Mouse (Mus musculus): ENCODE measurements around the gene Cdh1.
"Not testable (repeated sequence)": the region's sequence is repeated elsewhere in the genome, so short reads cannot be mapped to it uniquely, and the experiment has no call there.

The Cdh1 gene

DNA sequence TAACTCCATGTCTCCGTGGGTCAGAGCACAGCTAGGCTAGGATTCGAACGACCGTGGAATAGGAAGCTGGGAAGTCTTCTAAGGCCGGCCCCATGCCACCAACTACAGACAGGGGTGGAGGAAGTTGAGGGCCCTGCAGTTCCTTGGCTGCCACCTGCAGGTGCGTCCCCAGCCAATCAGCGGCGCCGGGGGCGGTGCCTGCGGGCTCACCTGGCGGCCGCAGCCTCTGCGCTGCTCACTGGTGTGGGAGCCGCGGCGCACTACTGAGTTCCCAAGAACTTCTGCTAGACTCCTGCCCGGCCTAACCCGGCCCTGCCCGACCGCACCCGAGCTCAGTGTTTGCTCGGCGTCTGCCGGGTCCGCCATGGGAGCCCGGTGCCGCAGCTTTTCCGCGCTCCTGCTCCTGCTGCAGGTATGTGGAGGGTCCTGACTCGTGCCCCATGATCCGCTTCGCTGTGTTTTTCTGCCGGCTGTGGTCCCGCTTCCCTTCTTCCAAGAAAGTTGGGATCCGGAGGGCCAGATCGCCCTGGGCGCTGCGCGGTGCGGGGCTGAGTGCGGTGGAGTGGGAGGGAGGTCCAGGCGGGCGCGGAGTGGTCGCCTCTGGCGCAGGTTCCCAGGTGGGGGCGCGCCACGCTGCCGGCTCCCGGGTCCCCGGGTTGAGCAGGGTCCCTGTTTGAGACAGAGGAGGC, at the start of gene Cdh1:
Gene Cdh1, plus strand, starts transcription at position 221 of the 689 bp plus-strand sequence.
- DNase-seq (ENCODE audit: low spot score in 2 of 2), result peak in 1 of 2 experiments; percentile 15

DNA sequence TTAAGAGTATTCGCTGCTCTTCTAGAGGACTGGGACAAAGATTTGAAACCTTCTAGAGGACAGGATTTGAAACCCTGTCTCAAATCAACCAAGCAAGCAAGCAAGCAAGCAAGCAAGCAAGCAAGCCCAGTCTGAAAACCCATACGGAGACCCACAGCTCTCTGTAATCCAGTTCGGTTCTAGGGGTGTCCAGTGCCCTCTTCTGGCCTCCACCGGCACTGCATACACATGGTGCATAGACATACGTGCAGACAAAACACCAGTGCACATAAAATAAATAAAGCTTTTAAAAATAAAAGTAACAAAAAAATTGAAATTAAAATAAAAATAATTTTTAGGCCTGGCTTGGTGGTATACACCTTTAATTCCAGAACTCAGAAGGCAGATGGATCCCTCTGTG, 49.1 kb upstream of the Cdh1 start:
- no peak for DNase-seq (ENCODE audit: low spot score in 2 of 2)

DNA sequence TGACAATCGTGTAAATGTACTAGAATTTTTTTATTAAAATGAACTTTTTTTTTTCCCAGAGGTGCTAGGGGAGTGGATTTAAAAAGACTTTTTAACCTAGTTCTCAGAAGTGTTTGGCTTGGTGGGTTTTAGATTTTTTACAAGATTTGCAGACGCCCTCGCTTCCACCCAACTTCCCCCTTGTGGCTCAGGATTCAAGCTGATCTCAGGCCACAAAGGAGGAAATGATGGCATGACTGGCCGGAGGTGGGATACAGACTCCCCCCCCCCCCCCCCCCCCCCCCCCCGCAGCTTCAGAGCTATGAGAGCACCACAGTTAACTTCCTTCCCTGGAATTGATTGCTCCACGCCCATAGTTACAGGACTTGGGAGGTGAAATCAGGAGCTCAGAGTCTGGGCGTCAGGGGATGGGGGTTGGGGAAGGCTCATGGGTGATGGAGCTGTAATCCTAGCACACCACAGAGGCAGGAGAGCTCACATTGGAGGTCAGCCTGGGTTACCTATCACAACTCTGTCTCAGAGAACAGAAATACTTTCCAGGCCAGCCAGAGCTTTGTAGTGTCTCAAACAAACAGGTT, 47.0 kb upstream of the Cdh1 start:
- no peak for DNase-seq (ENCODE audit: low spot score in 2 of 2)

DNA sequence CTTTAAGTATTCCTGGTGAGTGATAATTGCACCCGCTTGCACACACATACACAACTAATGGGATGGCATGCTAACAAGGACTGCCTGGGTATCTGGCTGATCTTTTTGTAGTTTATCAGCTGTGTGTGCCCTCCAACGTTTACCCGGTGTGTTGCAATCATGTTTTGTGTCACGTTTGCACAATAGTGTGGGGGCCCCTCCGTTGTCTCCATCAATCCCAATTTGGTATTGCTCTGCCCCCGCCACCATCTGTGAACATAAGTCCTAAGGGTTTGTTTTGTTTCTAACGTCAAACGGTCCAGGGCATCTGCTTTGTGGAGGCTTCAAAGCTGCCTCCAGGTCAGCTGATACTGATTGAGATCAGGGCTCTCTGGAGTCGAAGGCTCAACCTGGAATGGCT, 43.3 kb upstream of the Cdh1 start:
- DNase-seq (ENCODE audit: low spot score in 2 of 2), result no peak

DNA sequence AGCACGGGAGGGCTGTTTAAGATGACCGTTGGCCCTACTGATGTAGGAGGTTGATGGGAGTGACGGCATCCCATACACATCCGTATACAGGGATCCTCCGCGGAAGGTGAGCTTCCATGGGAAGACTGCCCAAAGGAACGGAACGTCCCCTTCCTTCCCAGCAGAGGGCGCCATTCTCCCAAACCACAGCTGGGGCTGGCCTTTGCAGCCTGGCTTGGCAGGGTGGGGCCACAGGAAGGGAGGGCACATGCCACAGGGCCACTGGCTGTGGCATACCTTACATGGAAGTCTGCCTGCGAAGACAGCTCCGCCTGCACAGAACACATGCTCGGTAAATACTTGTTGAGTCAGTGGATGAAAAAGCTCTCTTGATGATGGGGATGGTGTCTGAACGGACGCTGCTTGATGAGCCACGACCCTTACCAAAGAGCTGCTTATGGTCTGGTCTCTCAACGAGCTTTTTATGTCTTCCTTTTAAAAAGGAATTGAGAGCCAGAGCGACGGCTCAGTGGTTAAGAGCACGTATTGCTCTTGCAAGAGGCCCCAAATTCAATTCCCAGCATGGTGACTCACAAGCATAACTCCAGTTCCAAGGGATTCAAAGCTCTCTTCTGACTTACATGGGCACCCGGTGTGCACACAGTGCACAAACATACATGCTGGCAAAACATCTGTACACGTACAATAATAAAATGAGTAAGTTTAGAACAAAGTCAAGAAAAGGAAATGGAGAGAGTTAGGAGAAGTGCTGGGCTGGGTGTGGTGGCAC, 41.9 kb upstream of the Cdh1 start:
- peak; percentile 61 to 70 for DNase-seq (ENCODE audit: low spot score in 2 of 2)

DNA sequence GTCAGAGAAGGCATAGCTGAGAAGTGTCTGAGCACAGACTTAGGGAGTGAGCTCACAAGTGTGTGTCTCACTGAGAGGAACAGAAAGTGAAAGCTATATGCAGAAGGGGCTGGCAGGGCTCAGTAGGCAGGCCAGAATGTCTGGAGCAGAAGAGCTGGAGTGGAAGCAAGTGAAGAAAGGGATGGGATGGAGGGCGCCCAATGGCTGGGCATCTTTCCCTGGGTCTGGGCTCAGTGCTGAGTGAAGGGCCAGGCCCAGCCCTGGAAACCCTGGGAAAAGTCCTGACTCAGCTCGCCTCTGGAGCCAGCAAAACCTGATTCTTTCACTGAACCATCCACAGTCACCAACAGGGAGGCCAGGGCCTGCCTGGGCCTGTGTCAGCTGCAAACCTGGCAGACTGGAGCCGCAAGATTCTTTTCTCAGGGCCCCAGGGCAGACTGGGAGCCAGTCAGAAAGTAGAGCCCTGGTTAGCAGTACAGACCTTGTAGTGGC, 39.4 kb upstream of the Cdh1 start:
- peak in 1 of 2 experiments; percentile 13 for DNase-seq (ENCODE audit: low spot score in 2 of 2)

DNA sequence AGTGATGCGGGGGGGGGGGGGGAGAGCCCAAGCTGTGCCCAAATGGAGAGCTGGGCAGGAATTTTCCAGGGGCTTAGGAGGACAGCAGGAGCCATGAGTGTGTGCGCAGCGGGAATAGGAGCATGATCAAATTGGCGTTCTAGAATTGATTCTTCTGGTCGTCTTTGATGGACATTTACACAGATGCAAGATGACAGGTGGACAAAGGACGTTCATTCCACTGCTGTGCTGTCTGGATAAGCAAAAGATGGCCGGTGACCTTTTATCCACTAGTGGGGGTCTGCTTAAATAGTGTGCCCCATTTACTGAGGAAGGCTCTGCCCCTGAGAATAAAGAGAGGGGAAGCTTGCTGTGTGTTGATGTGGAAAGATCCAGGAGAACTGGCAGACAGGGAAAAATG, 34.1 kb upstream of the Cdh1 start:
- no peak for DNase-seq (ENCODE audit: low spot score in 2 of 2)

DNA sequence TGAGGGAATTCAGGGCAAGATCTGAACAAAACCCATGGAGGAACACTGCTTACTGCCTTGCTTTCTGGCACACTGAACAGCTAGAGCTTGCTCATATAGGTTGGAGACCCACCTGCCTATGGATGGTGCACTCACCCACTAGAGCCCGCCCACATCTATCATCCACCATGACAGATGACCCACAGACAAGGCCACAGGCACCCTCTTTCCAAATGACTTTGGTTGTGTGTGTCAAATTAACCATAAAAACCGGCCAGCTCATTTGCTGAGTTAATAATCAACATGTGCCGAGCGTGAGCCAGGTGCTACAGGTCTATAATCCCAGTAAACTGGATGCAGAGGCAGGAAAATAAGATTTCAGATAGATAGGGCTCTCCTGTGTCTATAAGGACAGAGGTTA, 32.8 kb upstream of the Cdh1 start:
- DNase-seq (ENCODE audit: low spot score in 2 of 2), result no peak

DNA sequence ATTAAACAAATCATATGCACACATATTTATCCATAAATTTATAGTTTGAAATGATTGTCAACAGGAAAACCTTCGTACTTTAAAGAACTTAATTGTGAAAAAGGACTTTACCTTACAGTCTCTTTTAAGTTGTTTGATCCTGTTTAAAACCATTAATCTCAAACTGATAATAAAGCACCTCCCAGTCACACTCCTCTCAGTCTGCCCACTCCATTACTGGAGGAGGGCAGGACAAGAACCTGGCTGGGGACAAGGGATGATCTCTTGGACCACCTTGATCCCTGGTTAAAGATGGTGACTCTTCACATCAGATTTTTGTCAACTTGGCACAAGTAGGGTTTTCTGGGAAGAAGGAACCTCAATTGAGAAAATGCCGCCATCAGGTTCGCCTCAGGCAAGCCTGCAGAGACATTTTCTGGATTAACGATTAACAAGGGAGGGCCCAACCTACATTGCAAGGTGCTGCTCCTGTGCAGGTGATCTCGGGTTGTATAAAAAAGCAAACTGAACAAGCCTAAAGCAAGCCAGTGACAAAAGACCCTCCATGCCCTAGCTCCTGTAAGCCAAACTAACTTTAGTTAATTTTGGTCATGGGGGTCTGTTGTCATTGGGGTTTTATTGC, 31.5 kb upstream of the Cdh1 start:
- DNase-seq (ENCODE audit: low spot score in 2 of 2), result no peak

DNA sequence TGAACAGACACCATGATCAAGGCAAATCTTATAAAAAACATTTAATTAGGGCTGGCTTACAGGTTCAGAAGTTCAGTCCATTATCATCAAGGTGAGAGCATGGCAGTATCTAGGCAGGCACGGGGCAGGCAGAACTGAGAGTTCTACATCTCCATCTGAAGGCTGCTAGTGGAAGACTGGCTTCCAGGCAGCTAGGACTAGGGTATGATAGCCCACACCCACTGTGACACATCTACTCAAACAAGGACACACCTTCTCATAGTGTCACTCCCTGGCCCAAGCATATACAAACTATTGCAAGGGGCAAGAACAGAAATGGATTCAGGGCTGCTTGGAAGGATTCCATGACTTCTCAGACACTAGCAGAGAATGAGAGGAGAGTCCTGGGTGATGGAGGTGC, 31.0 kb upstream of the Cdh1 start:
- DNase-seq (ENCODE audit: low spot score in 2 of 2), result not testable (repeated sequence)

DNA sequence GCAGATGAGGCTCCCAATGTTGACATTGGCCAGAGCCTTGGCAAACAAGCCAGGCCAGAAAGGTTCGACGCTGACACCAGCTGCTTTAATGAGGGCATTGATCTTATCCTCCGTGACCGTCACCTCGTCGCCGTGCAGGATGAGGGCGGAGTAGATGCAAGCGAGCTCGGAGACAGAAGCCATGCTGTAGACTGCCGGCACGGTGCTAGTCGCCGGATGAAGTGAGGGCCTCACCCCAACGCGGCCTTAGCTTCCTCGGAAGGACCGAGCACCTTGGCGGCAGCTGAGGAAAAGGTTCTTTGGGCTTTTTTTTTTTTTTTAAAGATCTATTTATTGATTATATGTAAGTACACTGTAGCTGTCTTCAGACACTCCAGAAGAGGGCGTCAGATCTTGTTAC, 30.0 kb upstream of the Cdh1 start, which contains the start of gene Gm10073:
Gene Gm10073, minus strand, starts transcription at position 294 of the 400 bp plus-strand sequence.
- not testable (repeated sequence) for DNase-seq (ENCODE audit: low spot score in 2 of 2)

DNA sequence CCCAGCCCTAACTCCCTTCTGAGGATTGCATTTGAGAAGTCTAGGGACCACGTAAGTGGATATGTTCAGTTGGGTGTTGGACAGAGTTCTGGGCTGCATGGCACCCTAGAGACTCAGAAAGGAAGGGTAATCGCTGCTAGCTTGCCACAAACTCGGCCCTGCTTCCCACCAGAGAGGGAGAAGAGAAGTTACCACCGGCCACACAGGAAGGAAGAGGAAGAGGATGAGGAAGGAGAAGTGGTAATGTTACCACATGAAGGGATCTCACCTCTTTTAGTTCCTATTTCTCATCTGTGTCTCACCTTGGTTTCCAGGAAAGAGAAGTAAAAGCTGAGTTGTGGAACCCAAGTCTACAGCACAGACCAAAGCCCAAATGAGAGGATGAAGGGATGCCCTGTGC, 28.9 kb upstream of the Cdh1 start:
- no peak for DNase-seq (ENCODE audit: low spot score in 2 of 2)

DNA sequence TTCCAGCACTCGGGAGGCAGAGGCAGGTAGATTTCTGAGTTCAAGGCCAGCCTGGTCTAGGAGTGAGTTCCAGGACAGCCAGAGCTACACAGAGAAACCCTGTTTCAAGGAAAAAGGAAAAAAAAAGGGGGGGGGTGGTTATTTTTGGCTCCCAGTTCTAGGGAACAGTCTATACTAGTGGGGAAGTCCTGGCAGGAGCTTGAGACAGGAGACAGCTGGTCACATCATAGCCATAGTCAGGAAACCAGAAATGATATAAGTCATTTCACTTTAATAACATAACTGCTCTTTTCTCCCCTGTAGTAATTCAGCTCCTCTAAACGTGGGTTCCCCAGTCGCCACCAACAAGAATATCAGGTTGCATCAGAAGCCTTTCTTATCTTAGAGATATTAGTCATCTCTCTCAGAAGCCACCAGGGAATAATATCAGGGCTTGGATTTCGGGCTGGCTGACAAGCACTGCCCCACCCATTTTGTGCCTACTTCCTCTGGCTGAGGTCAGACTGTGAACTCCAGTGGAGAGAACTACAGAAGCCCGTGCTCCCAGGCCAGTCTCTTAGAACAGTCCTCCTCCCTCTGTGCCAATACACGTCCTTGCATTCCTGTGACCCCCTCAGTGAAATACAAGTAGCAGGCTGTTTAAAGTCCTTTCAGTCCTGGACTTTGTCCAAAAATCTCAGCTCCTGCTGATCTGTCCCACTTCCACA, 26.1 kb upstream of the Cdh1 start:
- no peak for DNase-seq (ENCODE audit: low spot score in 2 of 2)

DNA sequence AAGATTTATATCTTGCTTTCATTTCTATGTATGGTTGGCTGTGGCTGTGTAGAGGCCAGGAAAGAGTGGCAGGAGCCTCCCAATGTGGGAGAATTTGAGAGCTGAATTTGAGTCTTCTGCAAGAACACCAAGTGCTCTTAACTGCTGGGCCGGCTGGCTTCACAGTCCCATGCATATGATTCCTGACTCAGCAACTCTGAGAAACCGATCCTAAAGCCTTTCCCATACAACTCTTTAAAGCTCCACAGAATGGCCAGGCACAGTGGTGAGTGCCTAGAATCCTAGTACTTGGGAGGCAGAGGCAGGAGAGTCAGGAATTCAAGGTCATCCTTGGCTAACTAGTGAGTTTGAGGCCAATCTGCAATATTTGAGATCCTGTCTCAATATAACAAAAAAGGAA, 23.6 kb upstream of the Cdh1 start:
- no peak for DNase-seq (ENCODE audit: low spot score in 2 of 2)

DNA sequence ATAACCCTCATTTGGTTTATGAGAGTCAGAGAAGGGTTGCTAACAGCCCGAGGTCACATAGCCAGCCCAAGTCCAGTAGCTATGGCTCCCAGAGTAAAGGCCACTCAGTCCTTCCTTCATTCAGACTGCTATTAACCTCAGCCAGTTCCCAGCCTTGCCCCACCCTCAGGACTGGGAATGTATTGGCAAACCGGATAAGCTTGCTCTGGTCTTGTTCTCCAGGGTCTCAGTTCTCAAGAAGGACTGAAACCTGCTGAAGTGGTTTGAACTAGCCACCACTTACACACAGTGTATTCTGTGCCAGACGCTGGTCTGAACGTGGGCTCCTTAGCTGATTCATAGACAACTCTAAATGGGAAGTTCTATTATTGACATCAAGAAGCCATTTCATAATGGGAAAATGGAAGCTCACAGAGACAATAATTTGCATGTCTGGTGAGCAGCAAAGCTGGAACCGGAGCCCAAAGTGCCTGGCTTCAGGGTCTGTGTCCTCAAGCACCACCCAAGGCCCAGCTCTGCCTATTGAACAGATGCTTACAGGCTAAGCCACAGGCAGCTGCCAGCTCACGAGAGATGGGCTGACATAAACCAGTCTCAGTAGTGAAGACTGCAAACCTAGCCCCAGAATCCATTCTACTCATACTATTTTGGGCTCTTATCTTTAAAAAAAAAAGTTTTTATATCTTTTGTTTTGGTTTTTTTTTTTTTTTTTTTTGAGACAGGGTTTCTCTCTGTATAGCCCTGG, 21.6 kb upstream of the Cdh1 start:
- DNase-seq (ENCODE audit: low spot score in 2 of 2), result no peak

DNA sequence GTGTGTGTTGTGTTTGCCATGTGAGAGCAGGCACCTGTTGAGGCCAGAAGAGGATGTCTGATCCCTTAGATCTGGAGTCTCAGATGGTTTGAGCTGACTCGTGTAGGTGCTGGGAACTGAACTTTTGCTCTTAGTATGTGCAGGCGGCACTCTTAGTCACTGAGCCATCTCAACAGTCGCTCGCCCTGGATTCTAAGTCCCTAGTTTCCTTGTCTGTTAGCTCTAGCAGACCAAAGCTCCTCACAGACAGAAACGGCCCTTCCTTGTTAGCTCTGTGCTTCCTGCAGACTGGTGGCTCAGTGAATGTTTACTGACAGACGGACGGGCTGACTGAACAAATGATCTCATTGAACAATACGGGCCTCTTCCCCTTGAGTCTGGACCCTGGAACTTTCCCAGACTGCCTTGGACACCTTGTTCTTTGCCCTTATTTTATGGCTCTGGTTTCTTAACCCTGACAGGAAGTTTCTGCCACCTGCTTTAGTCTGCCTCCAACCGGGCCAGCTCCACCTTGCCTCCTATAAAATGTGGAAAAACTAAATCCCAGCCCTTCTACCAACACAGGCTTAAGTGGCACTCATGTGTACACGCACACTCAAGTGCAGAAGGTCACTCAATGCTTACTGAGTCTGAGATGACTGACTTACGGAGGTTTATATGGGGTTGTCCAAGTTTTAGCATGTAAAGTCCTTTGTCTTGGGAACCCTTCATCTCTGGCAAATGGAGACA, 18.0 kb upstream of the Cdh1 start:
- DNase-seq (ENCODE audit: low spot score in 2 of 2), result no peak

DNA sequence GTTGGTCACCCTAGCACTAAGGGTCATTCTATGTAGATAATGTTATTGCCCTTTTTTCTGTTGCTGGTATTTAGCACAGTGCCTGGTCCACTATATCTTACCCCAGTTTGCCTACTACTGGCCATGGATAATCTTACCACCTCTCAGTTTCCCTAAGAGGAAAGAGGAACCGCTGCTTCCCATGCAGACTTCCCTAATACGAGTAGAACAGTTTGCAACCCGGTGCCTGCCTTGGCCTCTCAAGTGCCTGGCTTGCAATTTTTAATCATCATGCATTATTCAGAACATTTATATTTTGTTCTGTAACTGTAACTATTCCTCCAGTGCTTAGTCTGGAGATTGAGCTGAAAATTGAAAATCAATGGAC, 17.5 kb upstream of the Cdh1 start:
- DNase-seq (ENCODE audit: low spot score in 2 of 2), result no peak

DNA sequence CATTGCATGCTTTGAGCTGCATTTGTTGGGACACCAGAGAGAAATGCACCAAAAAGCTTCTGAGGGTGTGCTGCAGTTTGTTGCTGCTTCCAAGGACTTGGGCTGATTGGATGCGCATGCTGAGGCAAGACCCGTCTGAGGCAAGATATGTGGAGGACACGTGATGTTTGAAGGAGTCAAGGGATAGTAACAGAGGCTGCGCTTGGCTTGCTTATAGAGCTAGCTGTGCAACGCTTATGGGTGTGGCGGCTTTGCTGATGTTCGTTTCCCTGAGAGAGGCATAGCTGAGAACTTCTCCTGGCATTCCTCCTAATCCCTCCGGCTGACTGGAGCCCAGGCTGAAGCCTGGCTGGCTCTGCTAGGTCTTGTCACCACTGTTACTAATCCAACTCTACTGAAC, 16.3 kb upstream of the Cdh1 start:
- DNase-seq (ENCODE audit: low spot score in 2 of 2), result no peak

DNA sequence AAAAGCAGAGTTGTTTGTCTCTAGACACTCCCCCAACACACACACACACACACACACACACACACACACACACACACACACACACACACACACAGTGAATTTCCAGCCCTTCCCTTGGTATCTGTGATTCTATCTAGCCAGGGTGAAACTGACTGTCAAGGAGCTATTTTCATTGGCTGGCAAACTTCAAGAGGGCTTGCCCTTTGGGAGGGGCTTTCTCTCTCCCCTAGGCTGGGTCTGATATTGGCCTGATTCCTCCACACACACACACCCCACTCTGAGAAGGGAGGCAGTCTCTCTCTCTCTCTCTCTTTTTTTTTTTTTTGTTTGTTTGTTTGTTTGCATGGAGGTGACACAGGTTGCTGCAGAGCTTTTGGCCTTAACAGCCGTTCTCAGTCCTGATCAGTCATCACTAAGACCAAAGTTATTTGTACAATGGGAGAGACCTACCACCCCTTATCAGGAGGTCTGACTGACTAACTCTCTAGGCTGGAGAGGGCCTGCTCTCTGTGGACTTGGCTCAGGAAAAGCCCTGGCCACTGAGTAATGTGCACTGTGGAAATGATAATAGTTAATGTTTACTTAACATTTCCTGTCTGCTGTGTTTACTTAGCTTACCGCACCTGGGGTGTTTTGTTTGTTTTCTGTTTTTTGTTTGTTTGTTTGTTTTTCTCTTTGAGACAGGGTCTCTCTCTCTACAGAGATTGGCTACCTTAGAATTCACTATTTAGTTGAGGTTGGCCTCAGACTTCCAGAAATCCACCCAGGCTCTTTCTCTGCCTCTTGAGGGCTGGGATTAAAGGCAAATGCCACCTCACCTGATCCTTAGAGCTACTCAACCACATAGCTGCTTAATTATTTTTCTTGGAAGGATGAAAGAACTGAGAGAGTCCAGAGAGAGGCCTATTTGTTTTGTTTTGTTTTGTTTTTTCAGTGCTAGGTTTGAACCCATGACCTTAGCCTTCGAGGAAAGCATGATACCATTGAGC, 14.4 kb upstream of the Cdh1 start:
- no peak for DNase-seq (ENCODE audit: low spot score in 2 of 2)
